Mouse (Mus musculus) intestine, embryonic 14.5 days (tissue): ENCODE measurements around the gene Ddx43. TPM values are rescaled to one million over a fixed set of nuclear protein-coding genes. Genes with fewer than 3 reads are reported as not detected.

Experiments used
- ATAC-seq: fragments of 200-750 bp; cut with Nextera tagmentation; replicated peaks from 2 replicates; pipeline ENCODE4 v1.8.0; 2017; ENCODE audit warnings: low read depth, moderate number of reproducible peaks, moderate TSS enrichment, moderate library complexity; ENCODE audit not compliant: low FRiP score, low TSS enrichment
- DNase-seq: peaks from one replicate; pipeline ENCODE4 v3.0.0-alpha.2; 2018; ENCODE audit warnings: low spot score
- H3K27ac ChIP-seq: fragments of 300-500 bp; sonication (generic); 2 replicates; pipeline ENCODE4 v1.5.1; 2014; ENCODE audit warnings: low read depth, mild to moderate bottlenecking, control low read depth
- H3K27me3 ChIP-seq: fragments of 300-500 bp; sonication (generic); replicated peaks from 2 replicates; pipeline ENCODE4 v1.6.1; 2014; ENCODE audit warnings: low read length, control low read depth; ENCODE audit not compliant: control insufficient read depth, insufficient read depth
- H3K36me3 ChIP-seq: fragments of 300-500 bp; sonication (generic); 2 replicates; pipeline ENCODE4 v1.6.1; 2014; ENCODE audit warnings: low read length, control low read depth; ENCODE audit not compliant: control insufficient read depth, insufficient read depth
- H3K4me1 ChIP-seq: fragments of 300-500 bp; sonication (generic); replicated peaks from 2 replicates; pipeline ENCODE4 v1.6.1; 2014; ENCODE audit warnings: low read length, control low read depth, mixed read lengths; ENCODE audit not compliant: control insufficient read depth, insufficient read depth
- H3K4me2 ChIP-seq: fragments of 300-500 bp; sonication (generic); 2 replicates; pipeline ENCODE4 v1.6.1; 2014; ENCODE audit warnings: low read length
- H3K4me3 ChIP-seq: fragments of 300-500 bp; sonication (generic); 2 replicates; pipeline ENCODE4 v1.5.1; 2014; ENCODE audit warnings: low read depth, low read length, control low read depth, mixed read lengths
- H3K9ac ChIP-seq: fragments of 300-500 bp; sonication (generic); 2 replicates; pipeline ENCODE4 v1.6.1; 2014; ENCODE audit warnings: mild to moderate bottlenecking, low read length
- H3K9me3 ChIP-seq: fragments of 300-500 bp; sonication (generic); 2 replicates; pipeline ENCODE4 v1.6.1; 2016; ENCODE audit warnings: low read length, control low read depth; ENCODE audit not compliant: control insufficient read depth
- WGBS: fragments of 180-500 bp; shearing (Covaris S2); extraction: QIAGEN DNeasy Blood & Tissue Kit; methylation state at CpG from one replicate; pipeline ENCODE4 v1.1.7; 2014; 5-methylcytosine and 5-hydroxymethylcytosine counted together
- polyA plus RNA-seq: library from polyadenylated mRNA; unstranded; fragments of >200 nt; fragmentation: Nextera tagmentation; extraction: Ambion mirVana; gene quantifications from 2 replicates; pipeline ENCODE4 v1.2.1, GENCODE M21; 2014

The Ddx43 gene
- polyA plus RNA-seq, 1 experiment from 2014 or later = 0.54 TPM

GRCm38 (mm10) chr9:78369349-78369748, 26.2 kb upstream of the Ddx43 start:
- no peak for DNase-seq
- H3K4me1 ChIP-seq = no peaks in the 10 kb centered on the region
- H3K9ac ChIP-seq = no peak overlapping the region
- 89% methylated on average over 2 of the region's 2 CpGs for WGBS
- no peaks in the 10 kb centered on the region for H3K9me3 ChIP-seq
- H3K27ac ChIP-seq = no peak overlapping the region
- no peaks in the 10 kb centered on the region for H3K36me3 ChIP-seq
- no peak for ATAC-seq
- H3K4me3 ChIP-seq = no peak overlapping the region
- H3K4me2 ChIP-seq = no peak overlapping the region
- no peaks in the 10 kb centered on the region for H3K27me3 ChIP-seq

- DNase-seq (no peak), ATAC-seq (no peak)
- WGBS = 87% methylated on average over 7 of the region's 7 CpGs
These were observed 25.8 kb upstream of the Ddx43 start for GRCm38 (mm10) chr9:78369786-78370185.

GRCm38 (mm10) chr9:78371441-78371840, 24.1 kb upstream of the Ddx43 start:
- Histone ChIP-seq H3K36me3 (no peaks in the 10 kb centered on the region), H3K4me3 (no peak overlapping the region)

More at GRCm38 (mm10) chr9:78369786-78370185, 25.8 kb upstream of the Ddx43 start:
- Histone ChIP-seq H3K36me3 (no peaks in the 10 kb centered on the region), H3K4me1 (no peaks in the 10 kb centered on the region), H3K27ac (no peak overlapping the region), H3K9me3 (no peaks in the 10 kb centered on the region), H3K4me2 (no peak overlapping the region), H3K4me3 (no peak overlapping the region), H3K9ac (no peak overlapping the region), H3K27me3 (no peaks in the 10 kb centered on the region)

GRCm38 (mm10) chr9:78372827-78373504, 22.6 kb upstream of the Ddx43 start:
- no peak for DNase-seq
- no peaks in the 10 kb centered on the region for H3K27me3 ChIP-seq
- no peaks in the 10 kb centered on the region for H3K36me3 ChIP-seq
- no peaks in the 10 kb centered on the region for H3K9me3 ChIP-seq
- no peak overlapping the region for H3K9ac ChIP-seq
- H3K4me3 ChIP-seq = no peak overlapping the region
- H3K4me2 ChIP-seq = no peak overlapping the region
- no peaks in the 10 kb centered on the region for H3K4me1 ChIP-seq
- 76% methylated on average over 10 of the region's 10 CpGs for WGBS
- no peak overlapping the region for H3K27ac ChIP-seq
- no peak for ATAC-seq

More at GRCm38 (mm10) chr9:78371441-78371840, 24.1 kb upstream of the Ddx43 start:
- no peak overlapping the region for H3K4me2 ChIP-seq
- ATAC-seq = no peak
- H3K9me3 ChIP-seq = no peaks in the 10 kb centered on the region
- no peak for DNase-seq
- no peaks in the 10 kb centered on the region for H3K4me1 ChIP-seq
- no peak overlapping the region for H3K27ac ChIP-seq
- H3K27me3 ChIP-seq = no peaks in the 10 kb centered on the region
- WGBS = 93% methylated on average over 3 of the region's 3 CpGs
- H3K9ac ChIP-seq = no peak overlapping the region

GRCm38 (mm10) chr9:78374397-78374796, 21.2 kb upstream of the Ddx43 start:
- Histone ChIP-seq H3K4me1 (0 out of 2 replicates have a peak, but pooled peaks cover 2% of the 10 kb centered on the region), H3K36me3 (no peaks in the 10 kb centered on the region), H3K4me2 (no peak overlapping the region), H3K9ac (no peak overlapping the region), H3K27me3 (no peaks in the 10 kb centered on the region), H3K27ac (no peak overlapping the region), H3K4me3 (no peak overlapping the region), H3K9me3 (no peaks in the 10 kb centered on the region)
- no peak for DNase-seq
- no peak for ATAC-seq
- 48% methylated on average over 5 of the region's 5 CpGs for WGBS

GRCm38 (mm10) chr9:78374885-78375389, 20.6 kb upstream of the Ddx43 start:
- 0 out of 2 replicates have a peak, but pooled peaks cover 2% of the 10 kb centered on the region for H3K4me1 ChIP-seq
- H3K27ac ChIP-seq = no peak overlapping the region
- no peak for DNase-seq
- no peak overlapping the region for H3K9ac ChIP-seq
- no peaks in the 10 kb centered on the region for H3K9me3 ChIP-seq
- no peaks in the 10 kb centered on the region for H3K36me3 ChIP-seq
- H3K4me2 ChIP-seq = no peak overlapping the region
- ATAC-seq = no peak
- no peaks in the 10 kb centered on the region for H3K27me3 ChIP-seq
- 88% methylated on average over 1 of the region's 1 CpGs for WGBS
- no peak overlapping the region for H3K4me3 ChIP-seq

GRCm38 (mm10) chr9:78375486-78375885, 20.1 kb upstream of the Ddx43 start:
- Histone ChIP-seq H3K9me3 (no peaks in the 10 kb centered on the region), H3K9ac (no peak overlapping the region), H3K27ac (no peak overlapping the region), H3K36me3 (no peaks in the 10 kb centered on the region), H3K4me3 (no peak overlapping the region), H3K4me1 (0 out of 2 replicates have a peak, but pooled peaks cover 2% of the 10 kb centered on the region), H3K4me2 (no peak overlapping the region), H3K27me3 (no peaks in the 10 kb centered on the region)
- ATAC-seq = no peak
- WGBS = 66% methylated on average over 4 of the region's 4 CpGs
- DNase-seq = no peak

- ATAC-seq (no peak), DNase-seq (no peak)
- Histone ChIP-seq H3K4me1 (0 out of 2 replicates have a peak, but pooled peaks cover 2% of the 10 kb centered on the region), H3K4me2 (0 out of 2 replicates have a peak overlapping the region, but pooled peaks have one; percentile 44), H3K9me3 (no peaks in the 10 kb centered on the region), H3K27me3 (no peaks in the 10 kb centered on the region), H3K27ac (no peak overlapping the region), H3K36me3 (no peaks in the 10 kb centered on the region), H3K9ac (no peak overlapping the region), H3K4me3 (no peak overlapping the region)
- 46% methylated on average over 8 of the region's 8 CpGs for WGBS
These were observed 18.0 kb upstream of the Ddx43 start for GRCm38 (mm10) chr9:78377546-78377945.
